Mouse (Mus musculus): Measurements from ENCODE around the gene Zc3h12c. TPM values are rescaled to one million over a fixed set of nuclear protein-coding genes. Genes with fewer than 3 reads are reported as not detected.

Gene Zc3h12c
- 1.3 and 1.7 TPM in 2 replicates for total RNA-seq (2012; rRNA removed)
- polyA plus RNA-seq (2012; ENCODE audit: insufficient read depth in 1 of 2, insufficient read length in 2 of 2, low read depth in 1 of 2, low replicate concordance in 2 of 2, missing spikeins in 1 of 2), result 1 to 10 TPM in 1 of 2 experiments, not detected in 1; 1.3 TPM

DNA sequence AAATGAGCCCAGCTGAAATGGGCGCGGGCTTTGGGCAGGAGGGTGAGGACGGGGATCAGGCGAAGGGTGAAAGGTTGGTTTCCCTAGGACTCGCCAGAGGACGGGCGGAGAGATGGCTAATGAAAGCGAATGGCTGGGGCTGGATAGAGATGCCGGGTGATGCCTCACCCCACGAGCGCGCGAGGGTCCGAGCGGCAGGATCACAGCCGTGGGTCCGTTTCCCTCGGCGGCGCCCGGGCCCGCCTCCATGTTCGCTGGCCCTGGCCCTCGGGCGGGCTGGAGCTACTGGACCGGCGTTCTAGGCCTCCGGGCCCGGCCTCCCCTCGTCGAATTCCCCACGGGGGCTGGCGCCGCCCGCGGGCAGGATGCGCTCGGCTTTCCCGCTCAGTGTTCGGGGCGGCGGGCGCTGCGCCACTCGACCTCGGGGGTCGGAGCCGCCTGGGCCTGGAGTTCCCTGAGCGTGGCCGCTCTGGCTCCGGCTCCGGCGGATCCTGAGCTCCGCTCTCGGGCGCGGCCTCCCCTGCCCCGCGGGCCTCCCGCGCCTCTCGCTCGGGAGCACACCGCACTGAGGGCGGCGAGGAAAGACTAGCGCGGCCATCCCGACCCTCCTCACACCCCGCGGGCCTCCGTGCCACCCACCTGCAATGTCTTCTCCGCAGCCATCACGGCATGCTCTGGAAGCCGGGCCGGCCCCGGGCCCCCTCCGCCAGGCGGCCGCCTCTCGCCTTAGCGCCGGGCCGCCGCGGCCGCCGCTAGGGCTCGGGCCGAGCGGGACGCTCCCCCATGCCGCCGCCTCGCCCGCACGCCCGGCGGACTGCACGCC, at the start of gene Zc3h12c:
TSS of gene Zc3h12c (minus strand) at position 710 of the 823 bp plus-strand sequence.
- TF ChIP-seq NELFE (IDR thresholded peaks at IDR 0.05; ENCODE audit: low read depth, low read length) (no peak), MEF2A (IDR thresholded peaks at IDR 0.05; ENCODE audit: extremely low read depth, insufficient replicate concordance, low read depth, low read length, poor library complexity, severe bottlenecking) (no peak), JUND (IDR thresholded peaks at IDR 0.05; ENCODE audit: low read depth, low read length) (no peak), BHLHE40 (IDR thresholded peaks at IDR 0.05; ENCODE audit: borderline replicate concordance, low read depth, low read length) (no peak), ETS1 (IDR thresholded peaks at IDR 0.05; ENCODE audit: low read depth, low read length) (no peak), TBP (IDR thresholded peaks at IDR 0.05; ENCODE audit: low read depth, low read length) (no peak)
- Histone ChIP-seq H3K9me3 (replicated peaks; ENCODE audit: insufficient read depth, low read length) (no peaks in the 10 kb centered on the region), H3K27me3 (ENCODE audit: control insufficient read depth in 1 of 2, insufficient read depth in 2 of 2, low read length in 2 of 2) (no peaks in the 10 kb centered on the region), H3K4me3 (ENCODE audit: control insufficient read depth in 1 of 2, insufficient read depth in 1 of 2, low read depth in 2 of 2, low read length in 2 of 2) (peak within 1 kb of the TSS; percentile 86 to 88), H3K9ac (ENCODE audit: control insufficient read depth, low read depth, low read length, poor library complexity, severe bottlenecking) (peak within 1 kb of the TSS; percentile 80), H3K79me2 (ENCODE audit: control insufficient read depth, insufficient read depth, low read length, poor library complexity) (peaks cover 8% of the 10 kb centered on the region), H3K36me3 (ENCODE audit: control insufficient read depth in 1 of 2, insufficient read depth in 2 of 2, low read length in 2 of 2) (peaks cover 0 to 27% of the 10 kb centered on the region in 2 experiments; a peak in 2 of 4 replicates), H3K27ac (ENCODE audit: control insufficient read depth, low read depth, low read length) (peak within 1 kb of the TSS; percentile 28; the same call in 1 of the 2 replicates), H3K4me1 (ENCODE audit: control insufficient read depth in 1 of 2, insufficient read depth in 2 of 2, low read length in 2 of 2) (peaks cover 4 to 35% of the 10 kb centered on the region in 2 experiments)
- DNase-seq (ENCODE audit: low read depth, low spot score), result peak; percentile 34

DNA sequence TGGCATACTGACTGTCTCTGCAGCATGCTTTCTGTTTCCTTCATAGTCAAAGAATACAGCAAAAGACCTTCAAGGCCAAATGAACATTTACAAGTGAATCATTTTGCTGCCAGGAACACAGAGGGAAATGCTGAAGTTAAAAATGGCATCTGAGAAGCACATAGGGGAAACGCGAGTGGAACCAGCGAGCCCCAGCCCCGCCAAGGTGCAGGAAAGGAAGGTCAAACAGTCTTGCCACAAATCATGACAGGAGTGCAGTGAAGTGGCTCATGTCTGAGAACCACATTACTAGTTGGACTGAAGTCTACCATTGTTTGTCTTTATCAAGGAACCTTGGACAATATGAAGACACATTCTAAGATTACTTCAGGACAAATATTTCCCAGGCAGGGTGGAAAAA, 49.3 kb upstream of the Zc3h12c start:
- Histone ChIP-seq H3K27ac (ENCODE audit: control insufficient read depth, low read depth, low read length) (no peak overlapping the region), H3K79me2 (ENCODE audit: control insufficient read depth, insufficient read depth, low read length, poor library complexity) (no peaks in the 10 kb centered on the region), H3K9me3 (replicated peaks; ENCODE audit: insufficient read depth, low read length) (no peaks in the 10 kb centered on the region), H3K4me3 (ENCODE audit: control insufficient read depth in 1 of 2, insufficient read depth in 1 of 2, low read depth in 2 of 2, low read length in 2 of 2) (no peak overlapping the region), H3K27me3 (ENCODE audit: control insufficient read depth in 1 of 2, insufficient read depth in 2 of 2, low read length in 2 of 2) (peaks cover 7 to 14% of the 10 kb centered on the region in 2 experiments), H3K9ac (ENCODE audit: control insufficient read depth, low read depth, low read length, poor library complexity, severe bottlenecking) (no peak overlapping the region), H3K4me1 (ENCODE audit: control insufficient read depth in 1 of 2, insufficient read depth in 2 of 2, low read length in 2 of 2) (no peaks in the 10 kb centered on the region), H3K36me3 (ENCODE audit: control insufficient read depth in 1 of 2, insufficient read depth in 2 of 2, low read length in 2 of 2) (no peaks in the 10 kb centered on the region)
- TF ChIP-seq ELF1 (IDR thresholded peaks at IDR 0.05; ENCODE audit: low read depth, low read length) (no peak), POLR2AphosphoS2 (IDR thresholded peaks at IDR 0.05; ENCODE audit: low read length) (no peak), MAFK (IDR thresholded peaks at IDR 0.05; ENCODE audit: borderline replicate concordance, low read depth, low read length) (no peak), ZC3H11A (IDR thresholded peaks at IDR 0.05; ENCODE audit: low read depth, low read length) (no peak), GATA1 (IDR thresholded peaks at IDR 0.05; ENCODE audit: low read depth, low read length) (no peak), ZNF384 (IDR thresholded peaks at IDR 0.05; ENCODE audit: low read depth, low read length) (no peak)
- DNase-seq (ENCODE audit: low read depth, low spot score), result no peak

DNA sequence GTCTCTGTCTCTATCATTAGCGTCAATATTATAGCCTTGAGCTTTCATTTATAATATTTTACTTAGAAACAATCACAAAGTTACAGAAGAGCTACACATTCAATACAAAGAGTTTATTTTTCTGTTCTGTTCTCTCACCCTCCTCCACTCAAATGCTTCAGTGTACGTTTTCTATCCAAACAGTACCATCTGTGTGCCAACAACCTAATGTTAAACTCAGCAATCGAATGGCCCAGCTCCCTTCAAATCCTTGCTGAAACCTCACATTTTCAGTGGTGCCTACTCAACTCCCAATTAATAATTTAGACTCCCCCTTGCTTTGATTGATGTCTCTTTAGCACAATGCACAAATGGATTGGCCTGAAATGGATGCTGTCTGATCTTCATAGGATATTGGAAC, 46.9 kb upstream of the Zc3h12c start:
- Histone ChIP-seq H3K27ac (ENCODE audit: control insufficient read depth, low read depth, low read length) (no peak overlapping the region), H3K4me1 (ENCODE audit: control insufficient read depth in 1 of 2, insufficient read depth in 2 of 2, low read length in 2 of 2) (no peaks in the 10 kb centered on the region), H3K27me3 (ENCODE audit: control insufficient read depth in 1 of 2, insufficient read depth in 2 of 2, low read length in 2 of 2) (peaks cover 7 to 11% of the 10 kb centered on the region in 2 experiments), H3K9ac (ENCODE audit: control insufficient read depth, low read depth, low read length, poor library complexity, severe bottlenecking) (no peak overlapping the region), H3K4me3 (ENCODE audit: control insufficient read depth in 1 of 2, insufficient read depth in 1 of 2, low read depth in 2 of 2, low read length in 2 of 2) (no peak overlapping the region), H3K79me2 (ENCODE audit: control insufficient read depth, insufficient read depth, low read length, poor library complexity) (no peaks in the 10 kb centered on the region), H3K9me3 (replicated peaks; ENCODE audit: insufficient read depth, low read length) (no peaks in the 10 kb centered on the region), H3K36me3 (ENCODE audit: control insufficient read depth in 1 of 2, insufficient read depth in 2 of 2, low read length in 2 of 2) (no peaks in the 10 kb centered on the region)
- no peak for TF ChIP-seq GATA1 (IDR thresholded peaks at IDR 0.05; ENCODE audit: low read depth, low read length)
- TF ChIP-seq KAT2A (conservative IDR thresholded peaks at IDR 0.05; ENCODE audit: low read depth, low read length), result no peak
- TF ChIP-seq MEF2A (IDR thresholded peaks at IDR 0.05; ENCODE audit: extremely low read depth, insufficient replicate concordance, low read depth, low read length, poor library complexity, severe bottlenecking), result no peak
- TF ChIP-seq TBP (IDR thresholded peaks at IDR 0.05; ENCODE audit: low read depth, low read length), result no peak
- TF ChIP-seq POLR2AphosphoS5 (IDR thresholded peaks at IDR 0.05; ENCODE audit: borderline replicate concordance, low read depth, low read length), result no peak
- TF ChIP-seq POLR2AphosphoS2 (IDR thresholded peaks at IDR 0.05; ENCODE audit: low read length), result no peak
- TF ChIP-seq MAZ (IDR thresholded peaks at IDR 0.05; ENCODE audit: low read depth, low read length), result no peak
- TF ChIP-seq HCFC1 (IDR thresholded peaks at IDR 0.05; ENCODE audit: low read depth, low read length), result no peak
- no peak for TF ChIP-seq MXI1 (IDR thresholded peaks at IDR 0.05; ENCODE audit: low read depth, low read length)
- TF ChIP-seq MAX (IDR thresholded peaks at IDR 0.05; ENCODE audit: low read length), result no peak
- TF ChIP-seq RCOR1 (IDR thresholded peaks at IDR 0.05; ENCODE audit: low read depth, low read length), result no peak
- TF ChIP-seq POLR2A (IDR thresholded peaks at IDR 0.05; ENCODE audit: control insufficient read depth in 1 of 2, insufficient read depth in 1 of 2, low read depth in 1 of 2, low read length in 2 of 2, poor library complexity in 1 of 2), result no peak
- no peak for DNase-seq (ENCODE audit: low read depth, low spot score)

Data from MEL (cell line).